Mouse (Mus musculus): ENCODE data around the gene Oat.
A peak's percentile ranks its signal among the peaks of the same experiment; 100 is the strongest.

Oat gene

GRCm38 (mm10) chr7:132547126-132547525 is 29.1 kb downstream of the Oat start:
- no peak for DNase-seq (ENCODE audit: extremely low read depth, low read depth)

DNA sequence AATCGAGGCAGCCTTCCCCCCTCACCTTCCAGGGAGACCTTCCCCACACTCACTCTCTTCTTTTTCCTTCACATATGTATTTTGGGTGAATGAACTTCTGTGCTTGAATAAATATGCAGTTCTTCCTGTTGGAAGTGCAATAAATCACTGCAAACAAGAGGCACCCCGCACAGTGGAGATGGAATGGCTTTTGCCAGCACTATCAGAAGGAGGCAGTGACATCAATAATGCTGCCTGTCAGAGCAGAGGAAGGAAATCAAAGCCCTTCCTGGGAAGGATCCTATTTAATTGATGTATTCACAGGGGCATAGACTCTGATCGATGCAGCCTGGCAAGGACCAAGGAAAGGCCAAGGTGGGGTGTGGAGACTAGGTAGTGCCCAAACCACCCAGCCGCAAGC is 33.8 kb downstream of the Oat start:
- no peak for DNase-seq (ENCODE audit: extremely low read depth, low read depth)

DNA sequence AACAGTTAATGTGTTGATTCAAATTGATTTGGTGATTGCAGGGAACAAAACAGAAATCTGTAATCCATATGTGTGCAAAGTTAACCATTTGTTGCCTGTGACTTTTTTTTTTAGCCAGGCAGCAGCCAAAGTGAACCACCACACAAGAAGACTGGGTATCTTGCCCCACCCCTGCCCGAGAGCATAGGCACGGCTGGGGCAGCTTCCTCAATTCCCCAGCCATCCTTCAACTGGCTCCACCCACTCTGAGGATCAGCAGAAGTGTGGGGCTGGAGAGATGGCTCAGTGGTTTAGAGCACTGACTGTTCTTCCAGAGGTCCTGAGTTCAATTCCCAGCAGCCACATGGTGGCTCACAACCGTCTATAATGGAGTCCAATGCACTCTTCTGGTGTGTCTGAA is 34.6 kb downstream of the Oat start:
- peak; percentile 50 for DNase-seq (ENCODE audit: extremely low read depth, low read depth)

GRCm38 (mm10) chr7:132540597-132540996 is 35.6 kb downstream of the Oat start:
- DNase-seq (ENCODE audit: extremely low read depth, low read depth): no peak

- DNase-seq (ENCODE audit: extremely low read depth, low read depth): no peak
Measured at GRCm38 (mm10) chr7:132529206-132529605, 47.0 kb downstream of the Oat start.

GRCm38 (mm10) chr7:132513419-132513982 is 62.7 kb downstream of the Oat start:
- DNase-seq (ENCODE audit: extremely low read depth, low read depth): no peak

GRCm38 (mm10) chr7:132509110-132509509 is 67.1 kb downstream of the Oat start:
- no peak for DNase-seq (ENCODE audit: extremely low read depth, low read depth)

Measured in MEL-GATA-1-ER (cell line).